Mouse (Mus musculus): ENCODE data around the gene Vgll4.

Gene Vgll4

DNA sequence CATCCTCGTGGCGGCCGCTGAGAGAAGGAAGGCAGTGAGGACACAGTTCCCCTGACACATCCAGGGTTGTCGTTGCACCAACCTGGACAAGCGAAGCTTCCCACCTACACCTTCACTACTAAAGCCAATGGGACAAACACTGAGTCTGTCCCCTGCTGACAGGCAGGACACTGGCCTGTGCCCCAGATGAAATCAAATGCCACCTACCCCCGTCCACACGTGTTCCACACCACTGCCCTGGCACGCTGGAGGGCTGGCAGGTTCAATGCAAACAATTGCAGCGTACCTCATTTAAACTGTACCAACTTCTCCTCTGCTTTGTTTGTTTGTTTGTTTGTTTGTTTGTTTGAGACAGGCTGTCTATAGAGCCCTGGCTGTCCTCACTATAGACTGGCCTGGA, 50.8 kb downstream of the Vgll4 start:
- no peak for DNase-seq (ENCODE audit: low spot score in 2 of 2)

DNA sequence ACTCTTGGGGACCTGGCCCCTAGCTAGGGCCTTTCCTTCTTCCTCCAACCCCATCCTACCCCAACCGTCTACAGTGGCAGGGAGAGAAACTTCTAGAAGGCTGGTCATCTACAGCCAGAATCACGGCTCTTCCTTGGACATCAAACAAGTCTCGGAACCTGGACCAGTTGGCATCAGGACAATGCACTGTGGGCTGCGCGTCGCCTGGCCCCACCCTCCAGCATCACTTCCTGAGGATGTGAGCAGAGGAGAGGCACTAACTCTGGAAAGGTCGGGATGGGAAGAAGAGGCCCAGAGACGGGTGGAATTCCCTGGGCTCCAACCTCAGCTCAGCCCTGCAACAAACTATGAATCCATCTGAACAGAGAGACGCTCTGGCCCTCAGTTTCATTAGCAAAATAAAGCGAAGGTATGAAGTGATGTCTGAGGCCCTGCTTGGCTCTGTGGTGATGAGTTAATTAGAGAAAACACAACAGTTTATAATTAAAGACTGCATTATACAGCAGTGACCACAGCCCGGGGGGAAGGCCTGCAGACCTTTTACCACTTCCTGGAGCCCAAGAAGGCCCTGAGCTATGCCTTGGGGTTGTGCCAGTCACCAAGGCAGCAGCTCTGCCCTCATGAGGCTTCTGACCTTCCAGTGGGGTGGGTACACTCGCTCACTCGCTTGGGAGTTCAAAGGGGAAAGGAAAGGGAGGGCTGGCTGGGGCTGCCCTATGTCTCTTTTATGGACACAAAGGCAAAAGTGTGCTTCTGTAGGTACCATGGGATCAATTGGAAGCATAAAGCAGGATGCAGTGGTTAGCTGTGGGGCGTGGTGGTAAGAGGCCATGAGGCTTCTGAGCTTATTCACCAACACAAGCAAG, 51.8 kb downstream of the Vgll4 start:
- no peak for DNase-seq (ENCODE audit: low spot score in 2 of 2)

DNA sequence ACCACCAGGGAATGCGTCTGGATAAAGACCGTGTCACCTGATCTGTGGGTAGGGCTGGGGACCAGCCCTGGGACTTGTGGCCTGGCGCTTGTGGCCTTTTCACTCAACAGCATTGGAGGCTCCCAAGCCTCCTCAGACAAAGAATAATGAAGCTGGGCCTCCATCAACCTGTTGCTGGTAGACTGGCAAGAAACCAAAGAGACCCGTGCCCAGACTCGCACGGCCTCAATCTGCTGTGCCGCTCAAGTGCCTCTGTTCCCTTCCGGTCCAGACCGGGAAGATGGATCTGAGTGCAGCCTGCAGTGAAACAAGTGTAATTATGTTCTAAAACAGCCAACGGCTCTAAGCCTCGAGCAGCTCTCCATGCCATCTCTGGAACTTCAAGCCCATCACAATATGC, 52.7 kb downstream of the Vgll4 start:
- no peak for DNase-seq (ENCODE audit: low spot score in 2 of 2)

DNA sequence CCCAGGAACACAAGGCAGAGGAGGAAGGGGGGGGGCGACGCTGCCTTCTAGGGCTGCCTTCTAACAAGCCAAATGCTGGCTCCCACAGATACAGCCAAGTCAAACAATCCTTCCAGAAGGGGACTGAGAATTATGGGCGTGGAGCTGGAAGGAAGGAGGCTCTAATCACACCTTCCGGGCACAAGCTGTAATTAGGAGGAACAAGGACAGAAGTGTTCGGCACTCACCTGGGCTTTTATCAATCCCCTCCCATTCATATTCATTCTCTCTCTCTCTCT, 53.1 kb downstream of the Vgll4 start:
- no peak for DNase-seq (ENCODE audit: low spot score in 2 of 2)

DNA sequence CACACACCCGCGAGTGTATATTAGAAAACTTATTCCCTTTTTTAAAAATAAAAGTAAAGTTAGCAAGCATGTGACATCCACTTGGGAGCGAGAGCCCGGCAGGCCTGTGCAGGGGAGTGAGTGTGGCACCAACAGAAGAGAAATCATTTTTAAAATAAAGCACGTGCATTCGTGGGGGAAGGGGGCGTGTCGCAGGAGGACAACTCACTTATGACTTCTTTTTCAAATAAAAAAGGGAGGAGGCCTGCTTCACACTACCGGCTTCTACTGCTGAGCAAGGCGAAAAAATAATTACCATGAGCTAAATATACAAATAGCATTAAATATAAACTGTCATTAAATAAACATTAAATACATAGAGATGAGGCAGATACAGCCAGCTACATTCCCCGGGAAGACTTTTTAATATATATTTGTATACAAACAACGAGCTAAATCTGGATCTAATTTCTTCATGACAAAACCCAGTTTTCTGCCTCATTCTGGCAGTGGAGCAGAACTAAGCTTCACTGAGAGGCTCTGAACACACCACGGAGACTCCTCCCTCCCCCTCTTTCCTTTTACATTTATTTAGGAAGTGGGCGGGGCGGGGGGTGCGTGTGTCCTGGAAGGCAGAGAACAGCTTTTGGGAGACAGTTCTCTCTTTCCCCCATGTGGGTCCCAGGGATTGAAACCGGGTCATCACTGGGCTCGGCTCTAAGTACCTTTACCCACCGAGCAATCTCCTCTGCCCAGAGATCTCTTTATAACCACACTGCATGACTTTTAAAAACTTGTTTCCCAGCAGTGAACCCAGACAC, 53.7 kb downstream of the Vgll4 start:
- no peak for DNase-seq (ENCODE audit: low spot score in 2 of 2)

DNA sequence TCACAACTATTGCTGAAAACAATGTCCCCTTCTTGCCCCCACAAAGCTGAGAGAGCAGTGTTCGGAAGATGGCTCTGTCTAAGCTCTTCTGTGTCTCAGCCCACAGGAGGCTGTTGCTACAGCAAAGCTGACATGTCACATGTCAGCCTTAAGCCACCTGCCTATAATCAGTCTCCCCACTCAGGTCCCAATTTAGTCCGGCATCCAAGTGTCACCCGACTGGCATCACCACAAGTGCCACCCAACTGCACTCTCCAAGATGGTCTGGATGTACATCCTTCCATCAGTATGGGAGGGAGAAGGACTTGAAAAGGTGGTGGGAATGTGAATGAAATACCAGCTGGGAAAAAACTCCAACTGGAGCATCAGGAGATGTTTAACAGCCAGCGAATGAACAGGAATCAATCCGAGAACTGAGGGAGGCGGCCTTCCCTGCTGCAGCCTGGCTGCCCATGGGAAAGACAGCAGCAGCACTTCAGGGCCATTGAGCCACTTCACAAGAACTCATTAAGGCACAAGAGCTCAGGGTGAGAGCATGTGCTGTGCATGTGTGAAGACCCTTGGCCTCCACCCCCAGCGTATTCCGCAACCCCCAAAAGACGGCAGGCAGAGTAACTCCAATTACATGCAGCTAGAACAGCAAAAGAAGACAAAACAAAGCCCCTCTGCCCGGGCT, 55.6 kb downstream of the Vgll4 start:
- no peak for DNase-seq (ENCODE audit: low spot score in 2 of 2)

DNA sequence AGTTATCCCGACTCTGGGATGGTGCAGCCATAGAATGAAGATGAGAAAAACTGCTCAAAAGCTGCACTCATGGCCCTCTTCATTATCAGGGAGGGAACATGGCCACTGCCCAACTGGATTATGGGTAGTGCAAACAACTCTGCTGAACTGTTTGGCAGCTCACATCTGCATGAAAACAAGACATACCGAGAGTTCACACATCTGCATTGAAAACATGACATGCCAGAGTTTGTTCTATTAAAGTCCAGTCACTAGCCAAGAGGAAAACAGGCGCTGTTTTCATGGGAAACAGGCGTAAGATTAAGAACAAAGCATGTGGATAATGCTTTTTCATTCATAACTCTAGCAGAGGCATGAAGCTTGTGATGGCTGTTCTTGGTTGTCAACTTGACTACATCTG, 56.7 kb downstream of the Vgll4 start:
- DNase-seq (ENCODE audit: low spot score in 2 of 2), result no peak

DNA sequence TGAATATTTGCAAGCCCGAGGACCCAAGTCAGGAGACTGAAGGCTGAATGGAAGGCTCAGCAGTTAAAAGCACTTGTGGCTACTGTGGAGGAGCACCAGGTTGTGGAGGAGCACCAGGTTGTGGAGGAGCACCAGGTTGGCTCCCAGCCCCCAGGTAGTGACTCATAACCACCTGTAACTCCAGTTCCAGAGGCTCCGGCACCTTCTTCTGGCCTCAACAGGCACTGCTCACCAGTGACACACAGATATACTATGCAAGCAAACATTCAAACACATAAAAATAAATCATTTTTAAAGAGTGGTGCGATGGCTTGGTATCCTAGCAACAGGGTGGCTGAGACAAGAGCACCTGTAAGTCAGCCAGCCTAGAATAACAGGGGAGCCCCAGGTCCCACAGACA, 58.3 kb downstream of the Vgll4 start:
- no peak for DNase-seq (ENCODE audit: low spot score in 2 of 2)

DNA sequence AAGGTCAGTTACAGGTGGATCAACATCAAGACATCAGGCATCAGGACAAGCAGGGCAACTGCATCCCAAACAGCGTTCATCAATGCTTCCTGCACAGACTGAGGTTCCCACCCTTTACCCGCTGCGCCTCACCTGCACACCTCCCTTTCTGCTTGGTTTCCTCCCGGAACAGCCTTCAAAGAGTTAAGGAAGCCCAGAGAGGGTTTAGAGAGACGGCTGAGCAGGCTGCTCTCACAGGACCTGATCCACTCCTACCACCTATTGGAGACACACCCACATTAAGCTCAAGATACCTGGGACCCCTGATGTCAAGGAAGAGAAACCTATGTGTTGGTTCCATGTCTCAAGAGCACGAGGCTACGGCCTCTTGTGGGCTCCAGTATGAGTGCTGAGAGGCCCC, 60.0 kb downstream of the Vgll4 start:
- no peak for DNase-seq (ENCODE audit: low spot score in 2 of 2)

DNA sequence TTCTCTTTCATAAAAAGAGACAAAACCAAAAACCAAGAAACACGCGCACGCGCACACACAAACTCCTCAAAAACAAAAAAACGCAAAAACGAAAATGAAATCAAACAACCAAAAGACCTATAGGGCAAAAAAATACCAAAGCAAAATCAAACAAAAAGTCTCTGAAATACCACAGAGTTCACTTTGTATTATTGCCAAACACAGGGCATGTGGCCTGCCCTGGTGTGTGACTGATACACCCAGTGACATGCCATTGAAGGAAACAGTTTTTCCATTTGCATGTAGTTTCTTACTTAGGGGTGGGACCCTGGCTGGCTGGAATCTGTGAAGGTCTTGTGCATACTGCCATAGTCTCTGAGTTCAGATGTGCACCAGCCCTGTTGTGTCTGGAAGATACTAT, 62.3 kb downstream of the Vgll4 start:
- no peak for DNase-seq (ENCODE audit: low spot score in 2 of 2)

DNA sequence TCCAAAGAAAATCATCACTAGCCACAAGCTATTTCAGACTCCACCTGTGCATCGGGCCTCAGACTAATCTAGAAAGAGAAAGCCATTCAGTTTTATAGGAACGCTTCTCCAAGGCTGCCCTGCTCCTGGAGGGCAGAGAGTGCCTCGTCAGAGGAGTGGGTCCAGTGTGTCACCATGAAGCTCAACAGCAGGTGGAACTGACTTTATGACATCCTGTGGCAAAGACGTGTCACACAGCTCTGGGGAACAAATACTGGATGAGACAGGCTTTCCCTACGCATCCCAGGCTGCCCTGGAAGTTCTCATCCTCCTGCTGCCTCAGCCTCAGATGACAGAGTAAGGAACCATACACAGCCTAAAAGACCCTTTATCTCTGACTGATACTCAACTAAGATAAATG, 63.6 kb downstream of the Vgll4 start:
- DNase-seq (ENCODE audit: low spot score in 2 of 2), result no peak

DNA sequence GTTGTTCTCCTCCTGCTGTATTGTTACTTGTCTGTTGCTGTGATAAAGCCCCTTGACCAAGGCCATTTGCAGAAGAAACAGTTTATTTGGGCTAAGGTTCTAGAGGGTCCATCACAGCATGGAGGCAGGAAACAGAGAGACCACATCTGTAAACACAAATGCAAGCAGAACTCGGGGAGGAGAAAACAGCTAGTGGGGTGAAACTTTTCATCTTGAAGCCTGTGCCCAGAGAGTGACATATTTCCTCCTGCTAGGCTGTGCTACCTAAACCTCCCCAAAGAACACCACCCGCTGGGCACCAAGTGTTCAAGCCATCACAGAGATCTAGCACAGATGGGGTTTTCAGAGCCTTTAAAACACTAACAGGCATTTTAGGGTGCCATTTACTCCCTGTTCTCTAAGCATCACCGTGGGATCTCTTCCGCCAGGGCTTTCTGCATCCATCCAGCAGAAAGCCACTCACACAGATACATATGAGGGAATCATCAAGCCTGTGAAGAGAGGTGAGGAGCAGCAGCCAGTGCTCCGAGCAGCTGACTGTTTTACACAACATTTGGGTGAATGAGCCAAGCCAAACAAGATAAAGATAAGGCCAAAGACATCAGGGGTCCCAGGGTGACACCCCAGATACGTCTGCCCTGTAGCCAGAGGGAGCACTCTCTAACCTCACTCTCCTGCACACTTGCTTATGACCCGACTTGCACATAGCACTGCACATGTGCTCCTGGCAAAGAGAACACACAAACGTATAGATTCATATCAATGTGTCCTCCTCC, 64.4 kb downstream of the Vgll4 start:
- DNase-seq (ENCODE audit: low spot score in 2 of 2), result no peak

DNA sequence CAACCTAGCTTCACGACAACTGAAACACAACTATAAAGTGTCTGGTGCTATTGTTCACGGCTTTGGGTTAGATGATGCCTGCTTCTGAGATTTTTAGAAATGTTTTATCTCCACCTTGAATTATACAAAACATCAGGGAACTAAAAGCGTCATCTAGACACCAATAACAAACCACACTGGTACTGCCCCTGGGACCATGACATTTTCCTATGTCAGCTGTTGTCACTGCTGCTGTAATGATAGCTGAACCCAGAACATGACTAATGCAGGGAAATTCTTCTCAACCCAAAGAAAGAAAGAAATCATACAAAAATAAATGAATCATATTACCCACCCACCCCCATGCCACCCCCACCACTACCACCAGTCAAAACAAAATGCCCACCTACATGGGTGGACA, 65.0 kb downstream of the Vgll4 start:
- DNase-seq (ENCODE audit: low spot score in 2 of 2), result no peak

DNA sequence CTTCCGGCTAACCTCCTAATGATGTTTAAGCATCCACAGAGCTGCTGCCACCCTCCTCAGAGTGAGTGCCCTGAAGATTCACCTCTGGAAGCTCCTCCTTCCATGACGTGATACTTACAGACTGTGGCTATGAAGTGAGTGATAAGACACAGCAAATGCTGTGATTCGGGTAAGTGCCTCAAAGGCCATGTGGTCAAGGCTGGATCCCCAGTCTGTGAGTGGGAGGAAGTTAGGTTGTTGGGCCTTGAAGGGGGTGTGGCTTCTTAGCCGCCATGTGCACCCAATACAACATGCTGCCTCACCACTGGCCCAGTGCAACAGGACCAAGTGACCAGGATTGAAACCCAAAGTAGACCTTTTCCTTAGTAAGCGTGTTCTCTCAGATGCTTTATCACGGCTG, 65.6 kb downstream of the Vgll4 start:
- no peak for DNase-seq (ENCODE audit: low spot score in 2 of 2)

DNA sequence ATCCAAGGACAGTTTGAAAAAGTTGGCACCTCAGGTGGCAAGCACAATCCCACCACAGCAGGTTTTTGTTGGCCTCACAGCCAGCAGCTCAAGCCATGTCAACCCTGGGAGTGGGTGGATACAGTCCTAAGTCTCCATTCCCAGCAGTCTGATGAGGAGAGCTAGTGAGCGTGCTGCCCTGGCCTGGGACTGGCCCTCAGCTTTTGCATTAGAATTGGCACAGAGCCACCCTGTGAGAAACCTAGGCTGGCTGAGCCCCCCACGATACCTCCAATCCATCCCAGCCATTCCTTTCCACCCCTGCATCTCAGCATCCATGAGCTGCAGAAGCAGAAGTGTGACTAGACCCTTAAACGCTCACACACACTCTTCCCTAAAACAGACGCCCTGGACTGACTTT, 67.9 kb downstream of the Vgll4 start:
- no peak for DNase-seq (ENCODE audit: low spot score in 2 of 2)

DNA sequence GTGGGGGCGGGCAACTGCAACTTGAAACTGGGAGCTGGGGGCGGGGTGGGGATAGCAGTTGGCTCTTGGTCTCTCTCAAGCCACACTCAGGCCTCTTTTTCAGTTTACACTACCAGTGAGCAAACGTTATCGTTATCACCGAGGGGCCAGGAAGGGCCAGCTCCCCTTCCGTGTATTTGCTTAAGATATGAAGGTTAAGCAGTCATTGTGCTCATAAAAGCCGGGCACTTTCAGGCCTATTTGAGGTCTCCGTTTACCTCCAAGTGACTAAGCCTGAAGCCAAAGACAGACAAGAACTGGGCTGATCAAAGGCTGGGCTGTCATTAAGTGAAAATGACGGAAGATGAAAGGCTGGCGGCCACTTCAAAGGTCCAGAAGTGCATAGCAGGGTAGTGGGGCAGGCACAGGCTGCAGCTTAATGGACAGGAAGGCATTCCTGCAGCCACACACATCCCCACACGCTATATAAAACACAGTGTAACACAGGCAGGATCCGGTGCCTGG, 68.4 kb downstream of the Vgll4 start:
- no peak for DNase-seq (ENCODE audit: low spot score in 2 of 2)

DNA sequence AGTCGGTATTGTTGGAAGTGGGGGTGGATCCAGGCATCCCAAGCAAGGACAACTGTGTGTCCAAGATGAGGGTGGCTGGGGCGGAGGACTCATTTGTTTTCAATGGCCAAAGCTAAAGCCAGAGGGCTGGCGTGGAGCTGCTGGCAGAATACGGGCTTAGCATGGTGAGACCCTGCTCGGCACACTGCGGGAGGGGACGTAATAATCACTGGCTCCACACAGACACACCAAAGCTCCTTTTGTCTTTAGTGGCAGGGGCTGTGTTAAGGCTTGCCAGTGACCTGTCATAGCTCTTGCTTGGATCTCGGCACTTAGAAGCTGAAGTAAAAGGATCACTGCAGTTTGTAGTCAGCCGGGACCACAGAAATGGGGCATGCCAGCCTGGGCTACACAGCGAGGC, 69.6 kb downstream of the Vgll4 start:
- DNase-seq (ENCODE audit: low spot score in 2 of 2), result no peak

DNA sequence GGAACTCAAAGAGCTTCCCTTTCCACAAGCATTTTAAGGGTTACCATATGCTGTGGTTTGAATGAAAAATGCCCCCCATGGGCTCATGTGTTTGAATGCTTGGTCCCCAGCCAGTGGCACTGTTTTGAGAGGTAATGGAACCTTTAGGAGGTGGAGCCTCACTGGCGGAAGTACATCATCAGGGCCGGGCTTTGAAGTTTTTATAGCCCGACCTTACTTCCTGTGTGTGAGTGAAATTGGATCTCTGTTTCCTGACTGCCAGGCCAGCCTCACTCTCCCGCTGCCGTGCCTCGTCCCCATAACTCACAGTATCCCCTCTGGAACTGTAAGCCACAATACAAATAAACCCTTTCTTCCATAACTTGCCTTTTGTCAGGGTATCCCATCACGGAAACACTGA, 70.1 kb downstream of the Vgll4 start:
- DNase-seq (ENCODE audit: low spot score in 2 of 2), result no peak

DNA sequence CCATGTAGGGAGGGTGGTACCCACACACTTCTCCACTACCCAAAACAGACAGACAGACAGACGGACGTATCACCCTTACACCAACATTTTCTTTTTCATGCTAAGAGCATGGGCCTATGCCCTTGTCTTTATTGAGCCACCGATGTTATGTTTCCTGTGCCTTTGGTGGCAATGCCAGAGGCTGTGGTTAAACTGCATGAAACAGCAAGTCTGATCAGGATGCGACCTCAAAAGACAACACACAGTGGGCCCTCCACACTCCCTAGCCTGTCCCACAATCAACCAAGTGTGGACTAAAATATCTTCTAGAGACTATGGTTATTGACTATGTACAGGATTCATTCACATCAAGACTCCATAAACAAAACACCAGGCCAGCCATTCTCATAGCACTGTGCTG, 70.8 kb downstream of the Vgll4 start:
- DNase-seq (ENCODE audit: low spot score in 2 of 2), result no peak

DNA sequence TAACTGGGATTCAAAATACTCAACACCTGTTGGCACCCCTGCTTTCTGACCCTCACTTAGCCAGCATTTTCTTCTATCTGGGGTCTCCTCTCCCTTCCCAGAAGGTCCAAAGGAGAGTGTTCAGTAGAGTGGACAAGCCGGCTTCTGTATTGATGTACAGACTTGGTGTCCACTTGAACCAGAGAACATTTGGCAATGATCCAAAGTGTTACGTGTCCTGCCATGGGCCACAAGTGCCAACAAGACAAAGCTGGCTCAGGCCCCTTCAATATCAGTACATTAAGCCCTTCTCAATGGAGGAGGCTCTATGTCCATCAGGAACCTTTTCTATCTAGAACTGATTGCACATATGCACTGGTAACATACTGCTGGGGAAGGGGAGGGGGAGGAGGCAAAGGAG, 73.5 kb downstream of the Vgll4 start:
- DNase-seq (ENCODE audit: low spot score in 2 of 2), result no peak

DNA sequence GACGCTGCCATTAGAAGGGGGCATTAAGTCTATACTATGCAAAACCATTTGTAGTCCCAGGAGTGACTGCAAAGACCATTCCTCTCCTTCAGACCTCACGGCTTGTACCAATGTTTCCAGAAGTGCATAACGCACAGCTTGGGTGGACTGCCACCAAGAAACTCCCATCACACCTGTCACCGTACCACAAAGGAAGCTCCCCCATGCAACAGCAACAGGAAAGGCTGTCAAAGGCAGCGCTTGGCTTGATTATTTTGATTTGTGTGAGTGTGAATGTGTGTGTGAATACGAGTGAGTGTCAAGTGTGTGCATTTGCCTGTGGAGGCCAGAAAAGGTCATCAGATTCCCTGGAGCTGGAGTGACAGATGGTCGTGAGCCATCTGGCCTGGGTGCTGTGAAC, 74.6 kb downstream of the Vgll4 start:
- no peak for DNase-seq (ENCODE audit: low spot score in 2 of 2)

DNA sequence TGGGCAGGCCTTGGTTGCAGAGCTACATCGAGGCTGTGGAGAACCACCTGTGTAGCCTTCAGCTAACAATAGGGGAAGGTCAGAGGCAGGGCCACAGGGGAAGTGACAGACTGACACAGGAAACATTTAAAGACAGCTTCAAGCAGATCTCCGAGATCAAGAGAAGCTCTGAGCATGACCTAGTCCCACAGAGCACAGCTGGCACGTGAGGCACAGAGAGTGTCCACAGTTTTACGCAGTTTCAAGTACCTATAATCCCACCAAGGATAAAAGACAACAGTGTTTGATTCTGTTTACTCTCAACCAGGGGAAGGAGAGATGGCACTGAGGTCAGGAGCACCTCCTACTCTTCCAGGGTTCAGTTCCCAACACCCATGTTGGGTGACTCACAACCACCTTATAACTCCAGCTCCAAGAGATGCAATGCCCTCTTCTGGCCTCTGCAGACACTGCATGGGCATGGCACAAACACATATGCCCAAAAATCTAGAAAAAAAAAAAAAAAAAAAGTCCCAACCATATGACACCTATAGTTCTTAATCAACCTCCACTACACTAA, 75.2 kb downstream of the Vgll4 start:
- no peak for DNase-seq (ENCODE audit: low spot score in 2 of 2)
